Mouse (Mus musculus) embryonic fibroblast, embryonic 13.5 days (primary cell): ENCODE results near the gene Gm42674.

ENCODE experiments used
- CTCF ChIP-seq: IDR thresholded peaks from 2 replicates; pipeline ENCODE4 v1.5.1; 2011; ENCODE audit warnings: mild to moderate bottlenecking, control low read depth, low read length, moderate library complexity, borderline replicate concordance; ENCODE audit not compliant: insufficient read depth
- POLR2A ChIP-seq: IDR thresholded peaks from 2 replicates; pipeline ENCODE4 v1.6.1; 2011; ENCODE audit warnings: low read depth, mild to moderate bottlenecking, control low read depth, low read length, moderate library complexity

DNA sequence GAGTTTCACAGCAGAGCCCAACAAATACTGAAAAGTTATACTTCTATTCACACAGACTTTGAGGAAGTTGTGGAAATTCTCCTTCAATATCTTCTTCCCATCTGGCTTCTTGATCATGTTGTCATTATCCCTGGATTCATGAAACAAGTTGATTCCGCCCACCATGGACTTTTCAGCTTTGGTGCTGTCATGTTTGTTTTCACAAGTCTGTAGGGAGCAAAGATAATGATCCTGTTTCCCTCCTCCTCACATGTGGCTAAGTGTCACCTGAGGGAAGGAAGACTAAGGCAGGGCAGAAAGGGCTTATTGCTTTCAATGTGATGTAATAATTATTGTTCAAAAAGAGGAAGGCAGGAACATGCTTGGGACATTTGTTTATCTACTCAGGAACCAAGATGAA is 45.6 kb downstream of the Gm42674 start:
- TF ChIP-seq CTCF (no peak), POLR2A (no peak)
